Mouse (Mus musculus) liver, embryonic 15.5 days (tissue): ENCODE data around the gene Retreg1. TPM values are rescaled to one million over a fixed set of nuclear protein-coding genes. Genes with fewer than 3 reads are reported as not detected.
"Not testable (repeated sequence)": the region's sequence is repeated elsewhere in the genome, so short reads cannot be mapped to it uniquely, and the experiment has no call there.

Experiments used
- ATAC-seq: fragments of 200-750 bp; cut with Nextera tagmentation; 2 replicates; pipeline ENCODE4 v1.8.0; 2017; ENCODE audit warnings: moderate number of reproducible peaks, mild to moderate bottlenecking, moderate library complexity; ENCODE audit not compliant: insufficient read depth
- H3K27ac ChIP-seq: fragments of 300-500 bp; sonication (generic); replicated peaks from 2 replicates; pipeline ENCODE4 v1.5.1; 2015; ENCODE audit warnings: mild to moderate bottlenecking, inconsistent platforms
- H3K27me3 ChIP-seq: fragments of 300-500 bp; sonication (generic); 2 replicates; pipeline ENCODE4 v1.6.1; 2015; ENCODE audit warnings: mild to moderate bottlenecking, inconsistent platforms
- H3K36me3 ChIP-seq: fragments of 300-500 bp; sonication (generic); replicated peaks from 2 replicates; pipeline ENCODE4 v1.6.1; 2015; ENCODE audit warnings: moderate library complexity, mild to moderate bottlenecking, inconsistent platforms
- H3K4me1 ChIP-seq: fragments of 300-500 bp; sonication (generic); replicated peaks from 2 replicates; pipeline ENCODE4 v1.6.1; 2015; ENCODE audit warnings: inconsistent platforms
- H3K4me2 ChIP-seq: fragments of 300-500 bp; sonication (generic); 2 replicates; pipeline ENCODE4 v1.6.1; 2015; ENCODE audit warnings: moderate library complexity, mild to moderate bottlenecking, inconsistent platforms
- H3K4me3 ChIP-seq: fragments of 300-500 bp; sonication (generic); replicated peaks from 2 replicates; pipeline ENCODE4 v1.5.1; 2015; ENCODE audit warnings: mild to moderate bottlenecking, inconsistent platforms
- H3K9ac ChIP-seq: fragments of 300-500 bp; sonication (generic); 2 replicates; pipeline ENCODE4 v1.6.1; 2015; ENCODE audit warnings: moderate library complexity, mild to moderate bottlenecking, inconsistent platforms
- H3K9me3 ChIP-seq: fragments of 300-500 bp; sonication (generic); replicated peaks from 2 replicates; pipeline ENCODE4 v1.6.1; 2016; ENCODE audit warnings: inconsistent platforms
- WGBS: fragments of 180-500 bp; shearing (Covaris S2); methylation state at CpG from one replicate; pipeline ENCODE4 v1.1.7; 2015; ENCODE audit warnings: mixed read lengths; ENCODE audit not compliant: insufficient replicate concordance; 5-methylcytosine and 5-hydroxymethylcytosine counted together
- polyA plus RNA-seq: library from polyadenylated mRNA; unstranded; fragments of >200 nt; fragmentation: Nextera tagmentation; extraction: Ambion mirVana; gene quantifications from 2 replicates; pipeline ENCODE4 v1.2.1, GENCODE M21; 2015

Retreg1 gene
- polyA plus RNA-seq, 1 experiment from 2014 or later: 4.7 TPM

GRCm38 (mm10) chr15:25971596-25971995, 128.6 kb downstream of the Retreg1 start:
- no peaks in the 10 kb centered on the region for H3K9me3 ChIP-seq
- H3K4me1 ChIP-seq: no peaks in the 10 kb centered on the region
- no peak overlapping the region for H3K4me2 ChIP-seq
- no peaks in the 10 kb centered on the region for H3K27me3 ChIP-seq
- H3K4me3 ChIP-seq: no peak overlapping the region
- no peak overlapping the region for H3K9ac ChIP-seq
- H3K36me3 ChIP-seq: no peaks in the 10 kb centered on the region
- no peak for ATAC-seq
- no peak overlapping the region for H3K27ac ChIP-seq
- WGBS: 70% methylated on average over 9 of the region's 9 CpGs

- Histone ChIP-seq H3K4me3 (no peak overlapping the region), H3K4me2 (no peak overlapping the region), H3K36me3 (no peaks in the 10 kb centered on the region), H3K4me1 (no peaks in the 10 kb centered on the region), H3K27me3 (no peaks in the 10 kb centered on the region), H3K9me3 (no peaks in the 10 kb centered on the region), H3K27ac (no peak overlapping the region), H3K9ac (no peak overlapping the region)
- no peak for ATAC-seq
- WGBS: 57% methylated on average over 5 of the region's 5 CpGs
These were observed 129.8 kb downstream of the Retreg1 start for GRCm38 (mm10) chr15:25972758-25973157.

- H3K4me1 ChIP-seq: no peaks in the 10 kb centered on the region
- H3K36me3 ChIP-seq: no peaks in the 10 kb centered on the region
- H3K27ac ChIP-seq: no peak overlapping the region
- H3K9me3 ChIP-seq: no peaks in the 10 kb centered on the region
- WGBS: 73% methylated on average over 4 of the region's 4 CpGs
- ATAC-seq: no peak
- H3K4me2 ChIP-seq: no peak overlapping the region
- H3K27me3 ChIP-seq: no peaks in the 10 kb centered on the region
- H3K4me3 ChIP-seq: no peak overlapping the region
- no peak overlapping the region for H3K9ac ChIP-seq
These were observed 131.4 kb downstream of the Retreg1 start for GRCm38 (mm10) chr15:25974352-25974751.

- no peak for ATAC-seq
- Histone ChIP-seq H3K27ac (no peak overlapping the region), H3K9ac (no peak overlapping the region), H3K9me3 (no peaks in the 10 kb centered on the region), H3K36me3 (no peaks in the 10 kb centered on the region), H3K4me2 (no peak overlapping the region), H3K27me3 (no peaks in the 10 kb centered on the region), H3K4me3 (no peak overlapping the region), H3K4me1 (no peaks in the 10 kb centered on the region)
- 73% methylated on average over 6 of the region's 6 CpGs for WGBS
These were observed 132.8 kb downstream of the Retreg1 start for GRCm38 (mm10) chr15:25975810-25976209.

GRCm38 (mm10) chr15:25983614-25984013, 140.6 kb downstream of the Retreg1 start:
- Histone ChIP-seq H3K4me2 (peak overlapping the region; percentile 88), H3K36me3 (peaks cover 19% of the 10 kb centered on the region), H3K4me1 (peaks cover 28% of the 10 kb centered on the region), H3K27ac (0 out of 2 replicates have a peak overlapping the region, but pooled peaks have one; percentile 94), H3K4me3 (peak overlapping the region; percentile 97), H3K9ac (peak overlapping the region; percentile 49)
- WGBS: 17% methylated on average over 6 of the region's 6 CpGs
- H3K9me3 ChIP-seq, H3K27me3 ChIP-seq: not testable (repeated sequence)
- 0 out of 2 replicates have a peak, but pooled peaks have one; percentile 1 for ATAC-seq

GRCm38 (mm10) chr15:25984067-25984733, 141.2 kb downstream of the Retreg1 start, which contains the start of gene Zfp622:
Zfp622 (plus strand) TSS chr15:25984366.
- Histone ChIP-seq H3K4me3 (peak within 1 kb of the TSS; percentile 97), H3K4me2 (peak within 1 kb of the TSS; percentile 88), H3K27ac (peak within 1 kb of the TSS; percentile 94), H3K9ac (peak within 1 kb of the TSS; percentile 87), H3K36me3 (peaks cover 23% of the 10 kb centered on the region), H3K27me3 (no peaks in the 10 kb centered on the region), H3K9me3 (no peaks in the 10 kb centered on the region), H3K4me1 (peaks cover 28% of the 10 kb centered on the region)
- ATAC-seq: peak; percentile 96
- WGBS: under 1% methylated on average over 57 of the region's 57 CpGs

GRCm38 (mm10) chr15:25984734-25985492, 141.9 kb downstream of the Retreg1 start:
- Histone ChIP-seq H3K9me3 (no peaks in the 10 kb centered on the region), H3K36me3 (peaks cover 29% of the 10 kb centered on the region), H3K4me1 (peaks cover 28% of the 10 kb centered on the region), H3K4me3 (peak overlapping the region; percentile 97), H3K27me3 (no peaks in the 10 kb centered on the region), H3K4me2 (peak overlapping the region; percentile 88), H3K9ac (peak overlapping the region; percentile 87), H3K27ac (peak overlapping the region; percentile 94)
- under 1% methylated on average over 71 of the region's 71 CpGs for WGBS
- no peak; the same call in 1 of the 2 replicates for ATAC-seq

GRCm38 (mm10) chr15:25992992-25993727, 150.2 kb downstream of the Retreg1 start:
- Histone ChIP-seq H3K4me1 (no peaks in the 10 kb centered on the region), H3K9me3 (no peaks in the 10 kb centered on the region), H3K9ac (no peak overlapping the region), H3K4me2 (no peak overlapping the region), H3K4me3 (no peak overlapping the region), H3K27ac (no peak overlapping the region), H3K36me3 (peaks cover 86% of the 10 kb centered on the region), H3K27me3 (no peaks in the 10 kb centered on the region)
- 56% methylated on average over 8 of the region's 8 CpGs for WGBS
- no peak for ATAC-seq

GRCm38 (mm10) chr15:25995521-25995920, 152.5 kb downstream of the Retreg1 start:
- Histone ChIP-seq H3K4me3 (no peak overlapping the region), H3K9me3 (no peaks in the 10 kb centered on the region), H3K27ac (no peak overlapping the region), H3K36me3 (peaks cover 66% of the 10 kb centered on the region), H3K4me1 (no peaks in the 10 kb centered on the region), H3K4me2 (no peak overlapping the region), H3K9ac (no peak overlapping the region), H3K27me3 (no peaks in the 10 kb centered on the region)
- 46% methylated on average over 2 of the region's 2 CpGs for WGBS
- ATAC-seq: no peak

- not testable (repeated sequence) for H3K27ac ChIP-seq, H3K27me3 ChIP-seq, H3K4me2 ChIP-seq, H3K9ac ChIP-seq, H3K4me3 ChIP-seq, H3K9me3 ChIP-seq, H3K4me1 ChIP-seq, ATAC-seq
- H3K36me3 ChIP-seq: peaks cover 32% of the 10 kb centered on the region
- 71% methylated on average over 5 of the region's 5 CpGs for WGBS
These were observed 156.6 kb downstream of the Retreg1 start for GRCm38 (mm10) chr15:25999545-25999944.

- Histone ChIP-seq H3K27ac (no peak overlapping the region), H3K36me3 (no peaks in the 10 kb centered on the region), H3K4me2 (no peak overlapping the region), H3K9me3 (no peaks in the 10 kb centered on the region), H3K4me1 (no peaks in the 10 kb centered on the region), H3K27me3 (no peaks in the 10 kb centered on the region), H3K9ac (no peak overlapping the region), H3K4me3 (no peak overlapping the region)
- ATAC-seq: no peak
- WGBS: 59% methylated on average over 3 of the region's 3 CpGs
These were observed 165.6 kb downstream of the Retreg1 start for GRCm38 (mm10) chr15:26008621-26009020.
